Mouse (Mus musculus) c-Kit-positive CD71-positive TER-119-positive erythroid progenitor cells, embryonic 14.5 days (primary cell): ENCODE data around the gene Gm11111.

Source experiments
- DNase-seq: peaks from one replicate; pipeline ENCODE4 v3.0.0-alpha.2; 2013; ENCODE audit warnings: low spot score

Gm11111 gene

GRCm38 (mm10) chr5:98582051-98582450 is 29.6 kb downstream of the Gm11111 start:
- no peak for DNase-seq

GRCm38 (mm10) chr5:98585915-98586314 is 33.4 kb downstream of the Gm11111 start:
- no peak for DNase-seq
